Mouse (Mus musculus) cerebellum, adult 2 months (tissue): ENCODE measurements around the gene Dnajc11. TPM values are rescaled to one million over a fixed set of nuclear protein-coding genes. Genes with fewer than 3 reads are reported as not detected.
A peak's percentile ranks its signal among the peaks of the same experiment; 100 is the strongest.

Source experiments
- DNase-seq, 2 experiments: peaks; one replicate each; pipeline ENCODE4 v3.0.0; 2021
- H3K27ac ChIP-seq: fragments of 200-500 bp; 2 replicates; pipeline ENCODE4 v1.5.1; 2012; ENCODE audit warnings: low read length, control low read depth, inconsistent platforms; ENCODE audit not compliant: insufficient read depth
- H3K27me3 ChIP-seq: fragments of 200-500 bp; 2 replicates; pipeline ENCODE4 v1.6.1; 2012; ENCODE audit warnings: inconsistent platforms, mild to moderate bottlenecking, low read length, moderate library complexity; ENCODE audit not compliant: control insufficient read depth, insufficient read depth
- H3K4me1 ChIP-seq: fragments of 200-500 bp; 2 replicates; pipeline ENCODE4 v1.6.1; 2011; ENCODE audit warnings: low read length; ENCODE audit not compliant: control insufficient read depth, insufficient read depth
- H3K4me3 ChIP-seq: fragments of 200-500 bp; replicated peaks from 2 replicates; pipeline ENCODE3; 2011; ENCODE audit warnings: mild to moderate bottlenecking, low read depth, low read length, control low read depth; ENCODE audit not compliant: insufficient read depth
- CTCF ChIP-seq: fragments of 200-500 bp; IDR thresholded peaks from 2 replicates; pipeline ENCODE4 v1.5.1; 2011; ENCODE audit warnings: low read depth, mild to moderate bottlenecking, control low read depth, low read length, moderate library complexity, borderline replicate concordance; ENCODE audit not compliant: insufficient read depth
- POLR2A ChIP-seq: fragments of 200-500 bp; IDR thresholded peaks from 2 replicates; pipeline ENCODE4 v1.6.1; 2011; ENCODE audit warnings: low read length, control low read depth, borderline replicate concordance; ENCODE audit not compliant: insufficient read depth
- WGBS: fragments of 180-500 bp; shearing (Covaris S2); methylation state at CpG from one replicate; pipeline ENCODE4 v1.1.7; 2018; 5-methylcytosine and 5-hydroxymethylcytosine counted together
- polyA plus RNA-seq: library from polyadenylated mRNA; depleted of rRNA; stranded (reverse); fragments of >200 nt; gene quantifications from 2 replicates; pipeline ENCODE4 v1.2.3, GENCODE M21; 2012; rRNA removed

The Dnajc11 gene
- polyA plus RNA-seq = 73.2 and 77.0 TPM in 2 replicates

DNA sequence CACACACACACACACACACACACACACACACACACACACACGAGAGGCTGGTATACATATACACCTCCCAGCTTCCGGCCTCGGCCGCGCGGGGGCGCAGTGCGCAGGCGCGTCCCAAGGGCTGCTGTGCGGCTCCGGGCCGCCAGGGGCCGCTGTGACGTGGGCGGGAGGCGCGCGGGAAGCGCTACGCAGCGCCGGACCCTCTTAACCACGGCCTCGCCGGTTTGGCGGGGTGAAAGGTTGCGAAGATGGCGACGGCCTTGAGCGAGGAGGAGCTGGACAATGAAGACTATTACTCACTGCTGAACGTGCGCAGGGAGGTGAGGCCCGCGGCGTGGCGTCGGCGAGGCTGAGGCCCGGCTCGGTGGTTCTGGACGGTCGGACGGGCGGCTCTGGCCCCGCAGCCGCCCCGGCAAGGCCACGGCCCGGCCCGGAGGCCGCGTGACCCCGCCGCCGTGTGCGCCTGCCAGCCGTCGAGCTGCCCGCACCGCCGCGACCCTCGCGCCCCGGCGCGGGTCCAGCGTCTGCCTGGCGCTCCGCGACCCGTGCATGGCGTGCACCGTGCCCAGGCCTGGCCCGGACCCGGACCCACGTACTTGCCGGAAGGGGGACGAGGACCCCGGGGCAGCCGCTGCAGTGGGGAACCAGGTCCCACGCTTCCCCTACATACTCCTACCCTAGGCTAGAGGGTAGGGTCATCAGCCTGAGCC is at the start of gene Dnajc11:
Gene Dnajc11 (plus strand): TSS at position 187 of the 710 bp plus-strand sequence.
- DNase-seq = peak; percentile 91 to 96
- peak within 1 kb of the TSS; percentile 74 for H3K4me3 ChIP-seq
- H3K4me1 ChIP-seq = peaks cover 2% of the 10 kb centered on the region
- TF ChIP-seq CTCF (peak; percentile 92), POLR2A (peak; percentile 47; the same call in 1 of the 2 replicates)
- WGBS = under 1% methylated on average over 83 of the region's 83 CpGs
- H3K27me3 ChIP-seq = no peaks in the 10 kb centered on the region
- peak within 1 kb of the TSS; percentile 71 for H3K27ac ChIP-seq

- Histone ChIP-seq H3K4me3 (no peak overlapping the region), H3K4me1 (no peaks in the 10 kb centered on the region), H3K27ac (no peak overlapping the region), H3K27me3 (no peaks in the 10 kb centered on the region)
- 70% methylated on average over 6 of the region's 6 CpGs for WGBS
- no peak for DNase-seq
- no peak for TF ChIP-seq POLR2A
These were observed 40.2 kb upstream of the Dnajc11 start for GRCm38 (mm10) chr4:151893241-151893640.

GRCm38 (mm10) chr4:151894926-151895325 is 38.6 kb upstream of the Dnajc11 start:
- Histone ChIP-seq H3K4me3 (no peak overlapping the region), H3K4me1 (no peaks in the 10 kb centered on the region), H3K27me3 (no peaks in the 10 kb centered on the region), H3K27ac (no peak overlapping the region)
- 80% methylated on average over 12 of the region's 12 CpGs for WGBS
- DNase-seq = no peak
- TF ChIP-seq CTCF = no peak
- TF ChIP-seq POLR2A = no peak

- Histone ChIP-seq H3K4me3 (no peak overlapping the region), H3K27ac (no peak overlapping the region), H3K4me1 (no peaks in the 10 kb centered on the region), H3K27me3 (no peaks in the 10 kb centered on the region)
- 90% methylated on average over 7 of the region's 7 CpGs for WGBS
- no peak for TF ChIP-seq CTCF
- no peak for TF ChIP-seq POLR2A
- DNase-seq = no peak
These were observed 37.9 kb upstream of the Dnajc11 start for GRCm38 (mm10) chr4:151895624-151896023.

- Histone ChIP-seq H3K4me1 (peaks cover 3% of the 10 kb centered on the region; the same call in 1 of the 2 replicates), H3K27me3 (no peaks in the 10 kb centered on the region), H3K4me3 (no peak overlapping the region), H3K27ac (no peak overlapping the region)
- WGBS = 66% methylated on average over 9 of the region's 9 CpGs
- DNase-seq = no peak
- TF ChIP-seq POLR2A = no peak
- TF ChIP-seq CTCF = 0 out of 2 replicates have a peak, but pooled peaks have one; percentile 14
These were observed 36.3 kb upstream of the Dnajc11 start for GRCm38 (mm10) chr4:151897069-151897617.

DNA sequence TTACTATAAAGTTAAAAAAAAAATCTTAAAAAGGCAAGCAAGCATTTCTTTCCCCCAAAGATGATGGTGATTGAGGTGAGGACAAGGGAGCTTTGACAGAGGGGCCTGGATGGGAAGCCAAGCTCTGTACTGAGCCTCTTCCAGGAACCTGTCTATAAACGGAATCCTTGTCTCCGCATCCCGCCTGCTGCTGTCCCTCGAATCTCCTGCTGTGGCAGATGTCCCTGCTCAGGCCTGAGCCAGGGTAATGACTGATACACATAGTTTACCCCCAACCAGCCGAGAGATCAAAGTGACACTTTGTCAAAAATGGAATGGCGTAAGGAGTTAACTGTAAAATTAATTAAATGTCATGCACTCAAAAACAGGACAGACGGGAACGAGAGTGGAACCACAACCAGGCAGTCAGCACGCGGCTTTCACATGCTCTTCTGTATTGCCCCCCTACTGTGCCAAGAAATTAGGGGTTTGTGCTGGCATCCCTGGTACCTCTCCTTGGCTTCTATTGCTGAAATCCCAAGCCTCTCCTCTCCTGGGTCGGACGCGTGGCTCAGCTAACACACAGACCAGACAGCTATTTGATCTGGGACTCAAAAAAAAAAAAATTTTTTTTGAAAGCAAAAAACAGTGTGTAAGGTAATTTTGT is 34.8 kb upstream of the Dnajc11 start:
- DNase-seq = peak in 1 of 2 experiments; percentile 21
- TF ChIP-seq CTCF = no peak
- no peak for TF ChIP-seq POLR2A
- H3K27ac ChIP-seq = no peak overlapping the region
- H3K27me3 ChIP-seq = no peaks in the 10 kb centered on the region
- no peak overlapping the region for H3K4me3 ChIP-seq
- WGBS = 19% methylated on average over 13 of the region's 13 CpGs
- peaks cover 16% of the 10 kb centered on the region for H3K4me1 ChIP-seq

DNA sequence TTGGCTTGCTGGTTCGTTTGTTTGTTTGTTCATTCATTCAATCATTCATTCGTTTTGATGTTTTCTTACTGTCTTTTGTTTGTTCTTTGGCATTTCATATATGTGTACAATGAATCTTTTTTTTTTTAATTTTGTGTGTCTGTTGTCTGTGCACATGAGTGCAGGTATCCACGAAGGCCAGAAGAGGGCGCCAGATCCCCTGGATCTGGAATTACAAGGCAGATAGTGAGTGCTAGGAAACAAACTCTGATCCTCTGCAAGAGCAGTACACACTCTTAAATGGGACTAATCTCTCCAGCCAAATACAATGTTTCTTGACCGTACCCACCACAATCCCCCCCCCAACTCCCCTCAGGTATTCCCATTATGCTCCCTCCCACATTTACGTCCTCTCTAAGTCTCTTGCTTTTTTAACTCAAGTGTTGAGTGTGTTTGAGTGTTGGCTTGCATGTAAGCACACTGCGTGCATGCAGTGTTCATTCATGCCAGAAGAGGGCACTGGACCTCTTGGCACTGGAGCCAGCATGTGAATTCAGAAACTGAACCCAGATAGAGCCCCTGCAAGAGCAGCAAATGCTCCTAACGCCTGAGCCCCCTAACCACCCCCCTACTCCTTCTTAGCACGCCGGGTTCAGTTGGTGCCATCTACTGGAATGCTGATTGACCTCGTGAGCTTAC is 33.6 kb upstream of the Dnajc11 start:
- no peak for DNase-seq
- peak; percentile 31; the same call in 1 of the 2 replicates for TF ChIP-seq CTCF
- no peak for TF ChIP-seq POLR2A
- no peak overlapping the region for H3K27ac ChIP-seq
- 69% methylated on average over 11 of the region's 11 CpGs for WGBS
- H3K4me1 ChIP-seq = peaks cover 16% of the 10 kb centered on the region
- H3K4me3 ChIP-seq = no peak overlapping the region
- no peaks in the 10 kb centered on the region for H3K27me3 ChIP-seq

GRCm38 (mm10) chr4:151900735-151901134 is 32.8 kb upstream of the Dnajc11 start:
- WGBS = 80% methylated on average over 6 of the region's 6 CpGs
- no peak overlapping the region for H3K4me3 ChIP-seq
- H3K27me3 ChIP-seq = no peaks in the 10 kb centered on the region
- H3K27ac ChIP-seq = no peak overlapping the region
- no peak for TF ChIP-seq POLR2A
- no peak for TF ChIP-seq CTCF
- DNase-seq = no peak
- H3K4me1 ChIP-seq = peaks cover 16% of the 10 kb centered on the region
